Mouse (Mus musculus): ENCODE data around the gene Tmem44.

DNA sequence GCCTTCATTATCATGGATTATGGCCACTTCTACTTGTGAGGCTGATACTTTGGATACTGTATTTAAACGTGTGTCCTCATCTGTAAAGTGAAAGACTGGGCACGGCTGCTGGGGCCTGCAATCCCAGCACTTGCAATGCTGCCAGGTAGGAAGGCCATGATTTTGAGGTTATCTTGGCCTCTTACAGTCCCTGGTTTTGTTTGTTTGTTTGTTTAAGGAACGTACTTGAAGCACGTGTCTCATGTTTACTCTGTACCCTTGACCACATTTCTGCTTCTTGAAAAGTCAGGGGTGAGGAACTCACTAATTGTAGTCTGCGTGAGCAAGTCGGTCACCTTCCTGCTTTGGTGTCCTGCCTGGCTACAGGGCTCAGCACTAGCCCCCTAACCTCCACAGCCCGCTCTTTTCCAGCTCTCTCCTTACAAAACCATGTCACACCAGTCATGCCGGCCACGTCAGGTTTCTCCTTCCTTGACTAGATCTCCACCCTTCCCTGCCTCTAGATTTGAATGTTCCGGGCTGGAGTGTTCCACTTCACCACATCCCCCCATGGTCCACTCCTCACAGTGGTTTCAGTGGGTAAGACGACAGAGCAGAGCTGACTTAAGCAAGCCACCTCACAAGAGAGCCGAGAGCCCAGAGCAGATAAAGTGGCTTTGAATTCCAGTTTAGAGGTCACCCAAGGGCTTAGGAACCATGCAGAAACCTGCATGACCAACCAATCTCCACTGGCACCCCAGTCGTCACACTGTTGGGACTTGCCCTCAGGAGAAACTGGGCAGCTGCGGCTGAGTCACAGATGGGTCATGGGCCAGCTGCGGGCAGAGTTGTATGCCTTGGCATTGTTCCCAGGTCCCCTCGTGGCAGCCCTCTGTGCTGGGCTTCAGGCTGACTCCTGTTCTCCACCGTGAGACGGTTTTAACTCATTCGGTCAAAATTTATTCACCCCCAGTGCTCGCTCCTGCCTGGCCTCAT, 37.3 kb downstream of the Tmem44 start:
- no peak for TF ChIP-seq CTCF (IDR thresholded peaks at IDR 0.05; ENCODE audit: borderline replicate concordance, control insufficient read depth, extremely low read depth, insufficient read depth, low read length, poor library complexity)
- no peak for TF ChIP-seq POLR2A (IDR thresholded peaks at IDR 0.05; ENCODE audit: control insufficient read depth, extremely low read depth, insufficient read depth, low read length, poor library complexity)

Measured in thymus, adult 2 months (tissue).